Mouse (Mus musculus) heart, adult 2 months (tissue): ENCODE measurements at regions not wholly inside any gene's neighbourhood (a gene's known extent, or its start where the extent isn't known, plus 50 kb on each side); places are given as distances from the start of the nearest gene placed in this dataset.
A peak's percentile ranks its signal among the peaks of the same experiment; 100 is the strongest.

Experiments used
- DNase-seq, 2 experiments: peaks; one replicate each; pipeline ENCODE4 v3.0.0; 2021
- H3K27ac ChIP-seq: fragments of 200-600 bp; 2 replicates; pipeline ENCODE4 v1.8.1; 2022
- H3K27me3 ChIP-seq: fragments of 200-500 bp; 2 replicates; pipeline ENCODE4 v1.6.1; 2012; ENCODE audit warnings: mild to moderate bottlenecking, low read length, inconsistent platforms, mixed read lengths; ENCODE audit not compliant: control insufficient read depth, insufficient read depth
- H3K36me3 ChIP-seq: fragments of 200-500 bp; 2 replicates; pipeline ENCODE4 v1.6.1; 2012; ENCODE audit warnings: low read length, inconsistent platforms; ENCODE audit not compliant: control insufficient read depth, insufficient read depth
- H3K4me1 ChIP-seq: fragments of 200-500 bp; 2 replicates; pipeline ENCODE4 v1.6.1; 2011; ENCODE audit warnings: low read length; ENCODE audit not compliant: control insufficient read depth, insufficient read depth
- H3K4me3 ChIP-seq: fragments of 200-600 bp; 2 replicates; pipeline ENCODE4 v1.8.1; 2022
- H3K79me2 ChIP-seq: fragments of 200-500 bp; replicated peaks from 2 replicates; pipeline ENCODE4 v1.6.1; 2012; ENCODE audit warnings: mild to moderate bottlenecking, inconsistent platforms, low read length, moderate library complexity, mixed read lengths; ENCODE audit not compliant: control insufficient read depth, insufficient read depth
- H3K9ac ChIP-seq: fragments of 200-500 bp; 2 replicates; pipeline ENCODE4 v1.6.1; 2012; ENCODE audit warnings: low read depth, mild to moderate bottlenecking, control low read depth, inconsistent platforms, low read length, mixed read lengths
- CTCF ChIP-seq: fragments of 200-600 bp; IDR thresholded peaks from 2 replicates; pipeline ENCODE4 v1.8.1; 2022; ENCODE audit warnings: antibody characterized with exemption, mild to moderate bottlenecking, moderate library complexity
- EP300 ChIP-seq: fragments of 200-500 bp; IDR thresholded peaks from 2 replicates; pipeline ENCODE4 v1.6.1; 2011; ENCODE audit warnings: low read depth, low read length, control low read depth; ENCODE audit not compliant: insufficient read depth
- POLR2A ChIP-seq: fragments of 200-500 bp; IDR thresholded peaks from 2 replicates; pipeline ENCODE4 v1.6.1; 2011; ENCODE audit warnings: mild to moderate bottlenecking, low read depth, low read length, control low read depth; ENCODE audit not compliant: insufficient read depth
- WGBS: fragments of 180-500 bp; shearing (Covaris S2); methylation state at CpG from one replicate; pipeline ENCODE4 v1.1.7; 2018; 5-methylcytosine and 5-hydroxymethylcytosine counted together
- intact Hi-C: fragments of 180-260 bp; cut with DNase I; formaldehyde crosslinking; loops from one replicate; pipeline ENCODE4 v1.15.1; 2025

DNA sequence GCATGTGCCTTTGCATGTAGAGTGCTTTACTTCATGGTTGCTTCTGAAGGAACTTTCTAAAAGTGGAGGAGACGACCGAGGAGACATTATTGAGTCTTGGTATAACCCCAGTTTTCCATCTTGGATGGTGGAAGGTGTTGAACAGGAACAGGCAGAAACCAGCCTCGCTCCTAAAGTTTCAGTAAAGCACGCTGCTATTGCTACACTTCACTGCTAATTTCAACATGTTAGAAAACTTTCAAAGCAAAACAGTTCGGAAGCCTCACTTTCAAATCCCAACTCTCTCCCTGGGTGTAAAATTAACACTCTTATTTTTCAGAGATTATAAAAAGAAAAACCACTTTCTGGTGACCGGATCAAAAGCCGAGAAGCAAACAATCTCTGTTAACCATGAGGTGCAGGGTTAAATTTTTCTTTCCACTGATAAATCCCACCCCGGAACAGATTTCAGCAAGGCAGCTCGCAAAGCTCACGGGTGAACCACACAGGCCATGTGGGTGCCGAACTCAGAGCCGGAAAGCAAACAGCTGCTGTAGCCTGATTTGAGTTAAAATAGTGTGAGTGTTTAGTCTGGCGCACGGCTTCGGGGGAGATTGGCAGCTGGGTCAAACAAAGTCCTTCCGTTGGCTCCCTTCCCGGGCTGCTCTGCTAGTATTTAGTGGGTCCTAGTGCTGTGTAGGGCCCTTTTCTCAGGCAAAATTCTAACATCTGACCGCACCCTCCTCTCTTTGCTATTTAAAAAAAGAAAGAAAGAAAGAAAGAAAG, 102.2 kb downstream of the Gm11146 start:
- H3K4me3 ChIP-seq, result peak overlapping the region; percentile 59
- no peaks in the 10 kb centered on the region for H3K79me2 ChIP-seq
- TF ChIP-seq EP300, result peak; percentile 79; the same call in 1 of the 2 replicates
- TF ChIP-seq POLR2A, result peak; percentile 40; the same call in 1 of the 2 replicates
- no peak for TF ChIP-seq CTCF
- intact Hi-C loops, result loop anchor here (1.0 to 5.0 kb wide), 3 partner anchors 68 to 169 kb away; no protein-coding TSS in a partner anchor
- H3K27me3 ChIP-seq, result no peaks in the 10 kb centered on the region
- peak overlapping the region; percentile 38 for H3K9ac ChIP-seq
- H3K36me3 ChIP-seq, result peaks cover 10% of the 10 kb centered on the region
- 17% methylated on average over 18 of the region's 18 CpGs for WGBS
- H3K27ac ChIP-seq, result peak overlapping the region; percentile 88
- no peaks in the 10 kb centered on the region; the same call in 1 of the 2 replicates for H3K4me1 ChIP-seq
- peak; percentile 81 to 87 for DNase-seq

DNA sequence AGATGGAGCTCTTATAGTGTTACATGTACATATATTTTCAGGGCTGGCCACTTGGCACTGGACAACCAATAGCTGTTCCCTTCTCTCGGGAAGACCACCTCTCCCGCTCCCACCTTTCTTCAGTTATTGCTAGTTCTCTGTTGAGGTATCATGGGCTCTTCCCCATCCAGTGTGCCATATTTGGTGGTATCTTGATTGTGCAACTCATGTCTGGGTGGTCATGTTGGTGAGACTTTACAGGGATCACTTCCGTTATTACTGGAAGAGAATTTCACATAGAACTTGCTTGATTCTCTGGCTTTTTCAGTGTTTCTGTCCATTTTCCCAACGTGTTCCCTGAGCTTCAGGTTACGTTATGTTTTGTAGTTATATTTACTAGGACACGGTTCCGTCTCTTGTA, 106.6 kb downstream of the Gm11146 start:
- no peak for TF ChIP-seq CTCF
- TF ChIP-seq POLR2A, result no peak
- no peak for TF ChIP-seq EP300
- DNase-seq, result no peak
- no peak overlapping the region for H3K27ac ChIP-seq
- H3K9ac ChIP-seq, result no peak overlapping the region
- no peaks in the 10 kb centered on the region; the same call in 1 of the 2 replicates for H3K4me1 ChIP-seq
- peaks cover 7% of the 10 kb centered on the region; the same call in 1 of the 2 replicates for H3K36me3 ChIP-seq
- H3K79me2 ChIP-seq, result no peaks in the 10 kb centered on the region
- 98% methylated on average over 7 of the region's 7 CpGs for WGBS
- no peak overlapping the region for H3K4me3 ChIP-seq
- no peaks in the 10 kb centered on the region for H3K27me3 ChIP-seq
- intact Hi-C loops, result no loop called here

DNA sequence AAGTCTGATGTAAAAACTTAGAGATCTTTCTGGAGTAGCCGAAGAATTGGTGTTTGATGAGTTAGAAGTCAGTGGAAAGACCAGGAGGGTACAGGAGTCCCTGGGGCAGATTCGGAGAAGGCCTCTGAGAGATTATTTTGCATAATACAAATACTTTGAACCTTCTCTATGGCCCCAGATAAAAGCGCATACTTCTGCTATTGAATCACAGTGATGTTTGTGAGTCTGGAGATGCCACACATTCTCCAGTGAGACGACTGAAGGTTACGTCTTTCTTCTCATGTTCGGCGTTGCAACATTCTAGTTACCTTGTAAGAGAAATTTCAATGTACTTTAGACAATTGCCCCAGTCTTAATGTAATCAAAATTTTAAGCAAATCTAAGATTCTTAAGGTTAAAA, 107.9 kb downstream of the Gm11146 start:
- H3K79me2 ChIP-seq, result no peaks in the 10 kb centered on the region
- H3K27me3 ChIP-seq, result no peaks in the 10 kb centered on the region

DNA sequence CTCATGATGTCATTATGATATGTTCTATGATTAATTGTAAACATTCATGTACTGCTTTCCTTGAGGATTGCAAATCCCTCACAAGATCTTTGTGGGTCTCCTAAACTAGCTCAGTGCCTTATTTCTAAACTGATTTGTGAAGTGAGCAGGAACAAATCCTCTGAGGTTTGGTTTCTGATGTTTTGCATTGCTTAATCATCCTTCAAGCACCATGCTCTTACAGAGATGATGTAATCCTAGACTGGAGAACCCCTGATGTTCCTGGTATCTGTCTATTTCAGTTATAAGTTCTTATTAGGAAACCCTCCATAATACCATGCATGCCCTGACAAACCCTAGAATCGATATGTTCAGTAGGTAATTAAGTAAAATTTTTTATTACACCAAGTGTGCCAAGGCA, 113.7 kb downstream of the Gm11146 start:
- TF ChIP-seq CTCF, result no peak
- TF ChIP-seq EP300, result no peak
- TF ChIP-seq POLR2A, result no peak
- Histone ChIP-seq H3K4me3 (no peak overlapping the region), H3K79me2 (0 out of 2 replicates have a peak, but pooled peaks cover 2% of the 10 kb centered on the region), H3K9ac (no peak overlapping the region), H3K36me3 (no peaks in the 10 kb centered on the region), H3K27me3 (no peaks in the 10 kb centered on the region), H3K27ac (no peak overlapping the region), H3K4me1 (no peaks in the 10 kb centered on the region)
- intact Hi-C loops, result no loop called here
- 88% methylated on average over 1 of the region's 1 CpGs for WGBS
- no peak for DNase-seq

More for the DNA sequence above, 107.9 kb downstream of the Gm11146 start:
- H3K4me3 ChIP-seq, result no peak overlapping the region
- no peak overlapping the region for H3K9ac ChIP-seq
- intact Hi-C loops, result loop anchor here (5.0 kb wide), 1 partner anchor 42 kb away; no protein-coding TSS in a partner anchor
- H3K27ac ChIP-seq, result peak overlapping the region; percentile 36
- 40% methylated on average over 7 of the region's 7 CpGs for WGBS
- DNase-seq, result no peak
- H3K36me3 ChIP-seq, result peaks cover 3% of the 10 kb centered on the region; the same call in 1 of the 2 replicates
- TF ChIP-seq EP300, result no peak
- no peak for TF ChIP-seq POLR2A
- no peak for TF ChIP-seq CTCF
- no peaks in the 10 kb centered on the region for H3K4me1 ChIP-seq

DNA sequence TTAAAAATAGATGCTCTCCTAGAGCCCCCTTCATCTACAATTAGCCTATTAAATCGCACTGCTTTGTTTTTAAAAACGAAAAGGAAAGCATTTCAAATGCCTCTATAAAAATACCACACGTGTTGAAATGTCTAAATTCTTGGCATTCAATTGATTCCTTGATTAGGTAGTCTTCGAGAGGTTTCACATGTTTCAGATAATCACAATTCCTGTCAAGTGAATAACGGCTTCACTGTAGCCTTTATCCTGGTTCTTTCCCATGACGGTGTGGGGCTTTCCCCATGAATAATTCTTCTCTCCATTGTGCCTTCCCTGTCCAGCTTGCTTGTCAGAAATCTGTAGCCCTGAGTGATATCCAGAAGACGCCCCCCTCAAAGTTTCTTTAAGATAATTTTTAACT, 122.1 kb downstream of the Gm11146 start:
- H3K4me1 ChIP-seq, result no peaks in the 10 kb centered on the region
- intact Hi-C loops, result no loop called here
- H3K79me2 ChIP-seq, result no peaks in the 10 kb centered on the region; the same call in 1 of the 2 replicates
- no peaks in the 10 kb centered on the region for H3K27me3 ChIP-seq
- H3K36me3 ChIP-seq, result no peaks in the 10 kb centered on the region
- TF ChIP-seq CTCF, result no peak
- no peak for TF ChIP-seq EP300
- TF ChIP-seq POLR2A, result no peak
- 16% methylated on average over 7 of the region's 7 CpGs for WGBS
- no peak overlapping the region for H3K27ac ChIP-seq
- no peak overlapping the region for H3K9ac ChIP-seq
- DNase-seq, result no peak
- no peak overlapping the region for H3K4me3 ChIP-seq

DNA sequence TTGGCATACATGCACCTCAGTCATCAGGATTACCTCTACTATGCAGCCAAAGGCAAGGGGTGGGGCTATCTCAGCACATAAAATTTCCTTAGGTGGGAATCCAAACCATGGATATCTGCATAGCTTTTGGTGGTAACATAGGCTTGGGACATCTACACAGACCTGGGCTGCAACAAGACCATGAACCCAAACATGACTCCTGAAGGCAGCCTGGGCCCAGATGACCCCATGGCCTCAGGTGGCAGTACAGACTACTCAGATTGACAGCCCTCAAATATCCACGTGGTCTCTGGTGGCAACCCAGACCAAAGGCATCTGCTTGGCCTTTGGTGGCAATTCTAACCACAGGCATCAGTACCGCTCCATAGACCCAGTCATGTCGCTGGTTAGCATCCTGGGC, 130.0 kb downstream of the Gm11146 start:
- H3K9ac ChIP-seq, result no peak overlapping the region
- TF ChIP-seq CTCF, result no peak
- TF ChIP-seq EP300, result no peak
- no peak for TF ChIP-seq POLR2A
- no peak overlapping the region for H3K4me3 ChIP-seq
- 98% methylated on average over 3 of the region's 3 CpGs for WGBS
- H3K27me3 ChIP-seq, result no peaks in the 10 kb centered on the region
- no peak overlapping the region for H3K27ac ChIP-seq
- no peaks in the 10 kb centered on the region for H3K4me1 ChIP-seq
- no peak for DNase-seq
- intact Hi-C loops, result no loop called here
- H3K79me2 ChIP-seq, result no peaks in the 10 kb centered on the region
- H3K36me3 ChIP-seq, result no peaks in the 10 kb centered on the region
